Mouse (Mus musculus): ENCODE results near the gene Myh14.

GRCm38 (mm10) chr7:44563284-44563683 lies 107.4 kb downstream of the Myh14 start:
- TF ChIP-seq CTCF (IDR thresholded peaks at IDR 0.05; ENCODE audit: low read depth, low read length): no peak
- TF ChIP-seq POLR2A (IDR thresholded peaks at IDR 0.05; ENCODE audit: borderline replicate concordance, low read depth, low read length): no peak
